Mouse (Mus musculus) gastrocnemius, postnatal 14 days (tissue): ENCODE measurements around the gene Tceal9. TPM values are rescaled to one million over a fixed set of nuclear protein-coding genes. Genes with fewer than 3 reads are reported as not detected.
"Not testable (repeated sequence)": the region's sequence is repeated elsewhere in the genome, so short reads cannot be mapped to it uniquely, and the experiment has no call there.

Source experiments
- DNase-seq: peaks from one replicate; pipeline ENCODE4 v3.0.0; 2021; ENCODE audit warnings: mixed read lengths
- intact Hi-C: fragments of 180-260 bp; cut with DNase I; formaldehyde crosslinking; loops from one replicate; pipeline ENCODE4 v1.15.1; 2025; ENCODE audit warnings: low total_unique reads
- long read RNA-seq, 2 experiments: library from polyadenylated mRNA; stranded (forward); transcript quantifications; one replicate each; pipeline ENCODE4 v2.0.0; 2021
- total RNA-seq, 2 experiments: library from RNA; stranded (reverse); gene quantifications; 2 replicates each; pipeline ENCODE4 v1.2.3; 2021

Gene Tceal9
- 10 to 100 TPM; 39.3 to 48.0 TPM for total RNA-seq
- long read RNA-seq, experiment 1, transcript Tceal9-201 (3 exons, 1,019 nt) = major isoform, 24 of 26 reads
- long read RNA-seq, experiment 1, partial matches to known transcripts = 2 of 26 reads
- long read RNA-seq, experiment 1, other reads (novel, unspliced or antisense) = 0 of 26 reads
- long read RNA-seq, experiment 2, transcript Tceal9-201 (3 exons, 1,019 nt) = major isoform, 23 of 24 reads
- long read RNA-seq, experiment 2, partial matches to known transcripts = 0 of 24 reads
- long read RNA-seq, experiment 2, other reads (novel, unspliced or antisense) = 1 of 24 reads

DNA sequence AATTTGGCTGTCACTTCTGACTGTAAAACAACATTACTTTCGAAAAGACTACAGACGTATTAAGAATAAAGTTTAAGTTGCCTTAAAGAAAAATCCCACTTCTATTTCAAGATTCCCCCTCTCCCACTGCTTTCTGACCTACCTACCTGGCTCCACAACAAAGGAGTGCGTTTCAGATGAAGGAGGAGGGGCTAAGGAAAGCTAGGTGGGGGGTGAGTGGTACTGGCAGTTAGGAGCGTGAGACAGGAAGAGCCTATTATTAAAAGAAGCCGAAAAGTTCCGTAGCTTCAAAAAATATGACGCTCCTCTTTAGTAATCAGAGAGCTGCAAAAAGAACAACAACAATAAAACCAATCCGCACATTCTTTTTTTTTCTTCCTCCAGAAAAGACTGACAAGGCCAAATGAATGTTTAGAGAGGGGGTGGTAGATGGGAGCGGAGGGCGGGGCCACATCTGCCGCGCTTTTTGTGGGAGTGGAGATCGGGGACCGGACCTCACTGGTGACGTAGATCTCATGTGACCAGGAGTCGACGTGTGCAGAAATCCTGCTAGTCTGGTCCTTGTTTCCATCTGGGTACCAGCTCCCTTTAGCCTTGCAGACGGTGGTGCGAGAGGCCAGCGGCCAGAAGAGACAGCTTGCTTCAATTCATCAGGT, at the start of gene Tceal9:
Gene Tceal9, plus strand, starts transcription at position 506 of the 656 bp plus-strand sequence.
- peak; percentile 68 for DNase-seq
- intact Hi-C loops = no loop called here

DNA sequence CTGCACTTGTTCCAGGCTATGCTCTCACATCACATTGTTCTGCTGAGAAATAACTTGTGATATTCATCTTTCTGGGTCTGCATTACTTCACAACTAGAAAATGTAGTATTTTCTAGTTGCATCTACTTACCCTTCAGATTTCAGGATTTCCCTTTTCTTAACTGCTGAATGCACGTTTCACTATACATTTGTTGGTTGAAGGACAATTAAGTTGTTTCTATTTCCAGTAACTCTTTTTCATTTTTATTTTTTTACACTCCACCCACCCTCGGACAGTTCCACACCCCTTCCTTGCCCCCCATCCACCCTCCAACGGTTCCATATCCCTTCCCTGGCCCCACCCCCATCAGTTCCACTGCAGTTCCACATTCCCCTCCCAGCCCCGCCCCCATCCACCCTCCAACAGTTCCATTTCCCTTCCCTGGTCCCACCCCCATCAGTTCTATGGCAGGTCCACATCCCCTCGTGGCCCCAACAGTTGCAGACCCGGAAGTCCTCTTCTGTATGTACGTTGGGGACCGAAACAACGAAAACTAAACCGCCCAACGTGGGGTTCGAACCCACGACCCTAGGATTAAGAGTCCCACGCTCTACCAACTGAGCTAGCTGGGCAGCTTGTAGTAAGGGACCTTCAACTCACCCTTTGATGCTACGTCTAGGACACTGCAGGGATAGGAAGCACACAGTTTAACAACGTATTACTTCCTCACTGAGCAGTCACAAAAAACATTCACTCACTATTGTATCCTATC, 49.5 kb upstream of the Tceal9 start:
- intact Hi-C loops = no loop called here
- DNase-seq = no peak

DNA sequence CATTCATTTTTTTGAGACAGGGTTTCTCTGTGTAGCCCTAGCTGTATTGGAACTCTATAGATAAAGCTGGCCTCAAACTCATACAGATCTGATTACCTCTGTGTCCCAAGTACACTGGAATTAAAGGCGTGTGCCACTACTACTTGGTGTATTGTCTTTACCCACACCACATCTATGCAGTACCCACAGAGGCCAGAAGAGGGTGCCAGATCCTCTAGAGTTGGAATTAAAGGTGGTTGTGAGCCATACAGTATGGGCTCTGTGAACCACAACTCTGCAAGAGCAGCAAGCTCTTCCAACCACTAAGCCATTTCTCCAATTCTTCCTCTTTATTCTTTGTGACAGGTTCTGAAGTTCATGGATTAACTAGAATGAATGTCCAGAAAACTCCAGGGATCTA, 48.0 kb upstream of the Tceal9 start:
- DNase-seq = peak; percentile 9
- intact Hi-C loops = no loop called here

DNA sequence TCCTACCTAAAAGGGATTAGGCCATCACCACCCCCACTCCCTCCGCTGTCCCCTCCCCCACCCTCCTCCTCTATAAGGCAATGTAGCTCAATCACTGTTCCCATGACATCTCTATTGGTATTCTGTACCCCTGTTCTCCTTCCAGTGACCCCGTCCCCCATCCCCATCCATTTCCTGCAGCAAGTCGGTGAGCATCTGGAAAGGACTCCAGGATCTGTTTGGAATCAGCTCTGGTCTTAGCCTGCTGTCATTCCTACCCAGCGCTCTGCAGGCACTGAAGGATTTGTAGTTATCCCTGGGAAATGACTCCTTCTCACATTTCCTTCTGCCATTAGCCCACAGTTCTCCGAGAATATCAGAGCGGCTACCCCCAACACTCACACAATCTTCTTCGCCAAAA, 41.6 kb upstream of the Tceal9 start:
- DNase-seq = no peak
- intact Hi-C loops = no loop called here

DNA sequence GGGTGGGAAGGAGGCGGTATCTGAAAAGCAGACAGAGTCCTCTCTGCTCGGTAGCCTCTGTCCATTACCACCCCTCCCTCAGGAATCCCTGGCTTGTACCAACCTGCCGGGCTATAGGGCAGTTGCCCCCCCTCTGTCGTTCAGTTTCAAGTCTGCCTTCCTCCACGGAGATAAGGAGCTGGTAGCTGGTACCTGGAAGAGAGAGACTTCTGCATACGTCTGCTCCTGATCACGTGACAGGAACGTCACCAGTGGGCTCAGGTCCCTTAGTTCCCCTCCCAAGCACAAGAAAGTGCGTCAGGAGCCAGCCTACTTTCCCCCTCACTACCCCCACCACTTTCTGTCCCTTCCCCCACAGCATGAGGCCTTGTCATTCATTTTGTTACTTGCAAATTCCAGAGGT, 41.2 kb upstream of the Tceal9 start, which contains the start of gene Tceal5:
Gene Tceal5, minus strand, starts transcription at position 213 of the 403 bp plus-strand sequence.
- peak; percentile 19 for DNase-seq
- intact Hi-C loops = no loop called here

DNA sequence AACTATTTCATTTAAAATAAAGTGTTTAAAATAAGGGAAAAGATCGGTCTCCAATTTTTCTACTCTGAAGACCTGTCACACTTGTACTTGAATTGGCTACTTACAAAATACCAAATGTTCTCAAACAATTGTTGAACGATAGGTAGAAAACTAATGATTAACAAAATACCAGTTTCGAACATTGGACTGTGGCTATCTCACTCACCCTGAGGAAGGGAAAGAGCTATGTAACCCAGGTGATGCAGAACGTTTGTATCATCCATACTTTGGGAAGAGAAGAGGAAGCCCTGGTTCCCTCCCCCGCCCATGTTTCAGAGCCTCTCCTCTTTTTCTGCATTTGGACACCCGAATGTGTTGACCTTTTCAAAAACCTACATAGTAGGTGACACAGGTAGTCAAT, 40.5 kb upstream of the Tceal9 start:
- intact Hi-C loops = no loop called here
- DNase-seq = no peak

DNA sequence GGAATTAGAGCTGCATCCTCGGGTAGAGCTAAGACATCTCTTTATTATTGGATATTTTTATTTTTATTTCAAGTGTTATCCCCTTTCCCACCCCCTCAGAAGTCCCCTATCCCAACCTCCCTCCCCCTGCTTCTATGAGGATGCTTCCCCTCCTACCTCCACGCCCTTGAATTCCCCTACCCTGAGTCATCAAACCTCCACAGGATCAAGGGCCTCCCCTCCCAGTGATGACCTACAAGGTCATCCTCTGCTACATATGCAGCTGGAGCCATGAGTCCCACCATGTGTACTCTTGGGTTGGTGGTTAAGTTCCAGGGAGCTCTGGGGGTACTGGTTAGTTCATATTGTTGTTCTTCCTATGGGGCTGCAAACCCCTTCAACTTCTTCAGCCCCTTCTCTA, 31.5 kb upstream of the Tceal9 start:
- no peak for DNase-seq
- intact Hi-C loops = no loop called here

DNA sequence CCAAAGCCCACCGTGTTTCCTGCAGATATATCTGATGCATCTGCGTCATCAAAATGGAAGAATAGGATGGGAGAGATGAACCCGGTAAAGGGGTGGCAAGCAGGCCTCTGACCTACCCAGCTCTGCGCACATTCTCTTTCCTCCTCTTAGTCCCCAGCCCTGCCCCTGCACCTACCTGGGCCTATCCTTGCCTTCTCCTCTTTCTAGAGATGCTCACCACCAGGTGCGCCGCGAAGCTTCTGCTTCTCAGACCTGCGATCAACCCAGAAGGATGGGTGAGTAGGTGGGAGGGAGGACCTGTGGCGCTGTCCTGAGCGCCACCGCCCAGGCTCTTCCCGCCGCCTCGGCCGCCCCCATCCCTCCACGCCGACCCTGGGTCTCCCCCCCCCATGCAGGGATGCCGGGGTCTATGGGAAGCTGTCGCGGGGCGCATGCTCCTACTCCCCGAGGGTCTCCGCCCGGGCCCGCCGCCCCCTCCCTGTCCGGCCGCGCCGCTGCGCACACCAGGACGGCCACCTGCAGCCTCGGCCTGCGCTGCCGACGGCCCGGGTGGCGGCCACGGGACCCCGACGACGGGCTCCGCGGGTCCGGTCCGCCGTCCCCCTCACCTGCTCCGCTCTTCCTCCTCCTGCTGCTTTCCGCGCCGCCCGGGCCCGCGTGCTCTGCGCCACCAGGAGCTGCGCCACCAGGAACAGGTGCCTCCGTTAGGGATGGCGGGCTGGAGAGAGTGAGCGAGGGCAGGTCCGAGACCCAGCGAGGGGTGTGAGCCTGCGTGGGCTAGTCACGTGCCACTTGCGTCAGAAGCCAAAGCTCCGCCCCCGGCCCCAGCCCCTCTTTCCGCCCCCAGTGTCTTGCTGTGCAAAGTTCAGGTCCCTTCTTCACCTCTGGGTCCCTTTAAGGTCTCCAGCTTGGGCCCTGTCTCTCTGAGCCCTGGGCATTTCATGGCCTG, 29.9 kb upstream of the Tceal9 start, which contains the start of the genes Tceal7 and Bex1:
Gene Tceal7, plus strand, starts transcription at position 51 of the 949 bp plus-strand sequence.
Gene Bex1, minus strand, starts transcription at position 785 of the 949 bp plus-strand sequence.
- intact Hi-C loops, DNase-seq: not testable (repeated sequence)

DNA sequence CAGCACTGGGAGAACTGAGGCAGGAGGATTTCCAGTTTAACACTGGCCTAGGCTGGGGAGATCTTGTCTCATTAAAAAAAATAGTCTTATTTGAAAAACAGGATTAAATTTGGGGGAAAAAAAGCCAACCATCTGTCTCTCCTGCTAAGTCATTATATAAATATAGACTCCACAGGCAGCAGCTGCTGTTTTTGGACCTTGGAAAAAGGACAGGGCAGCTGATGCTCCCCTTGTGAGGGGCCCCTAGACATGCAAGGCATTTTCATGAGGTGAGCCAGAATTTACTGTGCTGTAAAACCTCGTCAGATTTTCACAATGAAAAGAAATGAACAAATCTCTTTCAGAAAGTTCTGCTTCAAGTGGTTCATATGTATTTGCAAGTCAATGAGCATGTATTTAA, 28.6 kb upstream of the Tceal9 start:
- intact Hi-C loops = no loop called here
- DNase-seq = no peak

DNA sequence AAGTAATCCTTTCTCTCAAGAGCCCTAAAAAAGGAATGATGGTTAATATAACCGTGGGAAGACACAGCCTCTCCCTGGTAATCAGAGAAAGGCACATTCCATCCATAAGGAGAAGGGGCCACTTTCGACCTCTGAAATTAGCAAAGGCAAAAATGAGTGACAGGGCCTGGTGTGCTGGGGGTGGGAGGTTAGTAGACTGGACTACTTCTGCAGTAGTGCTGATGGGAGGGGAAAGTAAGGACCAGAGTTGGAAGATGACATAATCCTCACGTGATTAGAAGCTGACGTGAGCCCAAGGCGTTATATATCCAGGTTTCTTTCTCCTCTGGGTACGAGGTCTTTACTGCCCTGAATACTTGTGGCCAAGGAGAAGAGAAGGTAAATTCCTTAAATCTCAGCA, 21.2 kb upstream of the Tceal9 start:
- no peak for DNase-seq
- intact Hi-C loops = no loop called here

DNA sequence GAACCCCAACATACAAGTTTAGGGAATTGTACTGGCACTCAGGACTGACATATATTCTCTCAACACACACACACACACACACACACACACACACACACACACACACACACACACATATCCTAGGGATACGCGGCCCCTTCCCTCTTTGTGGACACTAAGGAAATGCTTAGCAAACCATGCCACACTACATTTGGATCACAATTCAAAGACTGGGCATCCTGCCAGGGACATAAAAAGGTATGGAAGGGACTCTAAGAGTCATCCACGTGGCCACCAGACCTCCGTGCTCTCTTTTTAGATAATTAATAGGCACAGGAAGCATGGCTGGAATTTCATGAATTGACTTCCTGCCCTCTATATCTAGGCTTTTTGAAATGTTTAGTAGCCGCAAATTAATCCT, 17.1 kb upstream of the Tceal9 start:
- no peak for DNase-seq
- intact Hi-C loops = no loop called here

DNA sequence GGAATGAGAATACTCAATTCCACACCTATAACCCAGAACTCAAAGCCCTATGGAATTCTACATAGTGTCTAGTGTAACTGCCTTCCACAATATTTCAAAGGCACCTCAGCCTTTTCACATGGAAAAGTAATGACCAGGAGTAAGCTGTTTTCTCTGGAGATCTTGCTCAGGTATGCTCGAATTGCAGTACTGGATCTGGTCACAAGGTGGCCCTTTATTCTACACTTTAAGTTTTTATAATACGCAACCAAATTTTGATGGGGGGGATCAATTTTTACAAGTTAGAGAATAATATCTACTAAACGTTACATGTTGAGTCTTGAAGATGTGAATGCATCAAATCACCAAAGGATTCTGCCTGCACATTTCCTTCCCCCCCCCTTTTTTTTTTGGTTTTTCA, 6.8 kb upstream of the Tceal9 start:
- intact Hi-C loops = loop anchor here (2.0 kb wide), 1 partner anchor 67 kb away; no protein-coding TSS in a partner anchor
- no peak for DNase-seq

DNA sequence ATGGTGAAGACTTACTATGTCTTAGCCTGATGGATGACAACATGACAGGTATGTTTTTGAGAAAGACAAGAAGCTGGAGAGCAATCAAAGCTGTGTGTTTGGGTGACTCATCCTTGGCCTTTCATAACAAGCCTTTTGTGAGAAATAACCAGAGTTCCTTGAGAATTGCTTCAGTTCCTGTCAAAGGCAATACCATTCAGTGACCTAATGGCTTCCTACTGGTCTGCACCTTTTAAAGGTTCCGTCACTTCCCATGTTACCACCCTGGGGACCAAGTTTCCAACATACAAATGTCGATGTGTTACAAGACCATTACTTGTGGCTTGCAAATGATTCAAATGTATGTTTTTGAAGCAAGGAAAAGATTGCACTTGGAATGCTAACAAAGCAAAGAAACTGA, 1.7 kb upstream of the Tceal9 start:
- DNase-seq = no peak
- intact Hi-C loops = no loop called here

DNA sequence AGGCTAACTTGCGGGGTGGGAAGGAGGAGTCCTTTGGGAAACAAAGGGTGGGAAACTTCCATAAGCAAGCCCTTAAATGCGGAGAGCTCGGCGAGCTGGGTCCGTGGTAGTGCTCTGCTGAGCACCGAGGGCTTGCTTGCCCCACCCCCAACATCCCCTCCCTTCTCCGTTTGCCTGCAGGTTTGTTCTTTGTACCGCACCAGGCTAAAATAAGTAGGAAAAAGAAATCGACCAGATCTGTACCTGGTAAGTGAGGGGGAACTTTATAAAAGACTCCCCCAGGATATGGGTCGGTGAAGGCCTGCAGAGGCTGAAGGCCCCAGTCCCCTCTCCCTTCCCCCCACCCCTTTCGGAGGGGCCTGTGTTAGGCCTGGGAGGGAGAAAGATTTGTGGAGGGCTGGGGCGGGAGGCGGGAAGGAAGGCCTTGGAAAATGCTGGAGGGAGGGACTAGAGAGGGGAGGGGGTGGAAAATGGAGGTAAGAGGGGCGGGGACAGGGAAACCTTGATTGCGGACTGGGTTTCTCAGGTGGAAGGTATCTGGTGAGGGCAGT, 717 bp downstream of the Tceal9 start:
- intact Hi-C loops = no loop called here
- DNase-seq = no peak

DNA sequence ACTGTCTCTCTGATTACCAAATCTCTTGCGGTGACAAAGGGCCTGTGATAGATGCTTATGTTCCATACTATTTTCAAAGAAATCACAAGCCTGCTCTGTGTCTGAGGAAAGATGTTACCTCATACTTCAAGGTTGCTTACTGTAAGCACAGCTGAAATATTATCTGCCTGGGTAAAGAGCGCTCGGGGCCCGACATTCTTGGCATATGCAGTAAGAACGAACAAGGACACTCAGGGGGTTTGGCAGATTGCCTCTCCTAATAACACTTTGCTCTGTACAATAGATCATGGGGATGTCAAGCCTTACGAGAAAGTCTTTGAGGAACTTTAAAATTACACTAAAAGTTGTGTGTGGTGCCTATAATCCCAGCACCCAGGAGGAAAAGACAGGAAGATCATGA, 3.9 kb downstream of the Tceal9 start:
- intact Hi-C loops = no loop called here

DNA sequence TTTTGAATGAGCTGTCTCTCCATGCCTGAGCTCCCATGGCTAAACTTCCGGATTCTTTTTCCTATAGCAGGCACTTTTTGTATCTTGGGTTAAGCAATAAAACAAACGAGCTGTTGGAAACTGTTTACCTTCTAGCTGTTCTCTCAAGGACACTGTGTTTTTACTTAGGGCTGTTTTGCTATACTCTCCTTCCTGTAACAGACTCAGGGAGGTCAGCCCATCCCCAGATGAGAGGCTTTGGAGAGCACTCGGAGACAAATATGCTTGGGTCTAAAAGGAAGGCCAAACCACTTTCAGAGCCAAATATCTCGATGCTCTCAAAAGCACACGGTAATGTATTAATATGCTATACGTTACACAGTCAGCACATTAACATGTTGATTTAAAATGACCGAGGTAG, 4.8 kb downstream of the Tceal9 start:
- DNase-seq = no peak
- intact Hi-C loops = no loop called here

More for the DNA sequence above, 3.9 kb downstream of the Tceal9 start:
- DNase-seq = no peak

DNA sequence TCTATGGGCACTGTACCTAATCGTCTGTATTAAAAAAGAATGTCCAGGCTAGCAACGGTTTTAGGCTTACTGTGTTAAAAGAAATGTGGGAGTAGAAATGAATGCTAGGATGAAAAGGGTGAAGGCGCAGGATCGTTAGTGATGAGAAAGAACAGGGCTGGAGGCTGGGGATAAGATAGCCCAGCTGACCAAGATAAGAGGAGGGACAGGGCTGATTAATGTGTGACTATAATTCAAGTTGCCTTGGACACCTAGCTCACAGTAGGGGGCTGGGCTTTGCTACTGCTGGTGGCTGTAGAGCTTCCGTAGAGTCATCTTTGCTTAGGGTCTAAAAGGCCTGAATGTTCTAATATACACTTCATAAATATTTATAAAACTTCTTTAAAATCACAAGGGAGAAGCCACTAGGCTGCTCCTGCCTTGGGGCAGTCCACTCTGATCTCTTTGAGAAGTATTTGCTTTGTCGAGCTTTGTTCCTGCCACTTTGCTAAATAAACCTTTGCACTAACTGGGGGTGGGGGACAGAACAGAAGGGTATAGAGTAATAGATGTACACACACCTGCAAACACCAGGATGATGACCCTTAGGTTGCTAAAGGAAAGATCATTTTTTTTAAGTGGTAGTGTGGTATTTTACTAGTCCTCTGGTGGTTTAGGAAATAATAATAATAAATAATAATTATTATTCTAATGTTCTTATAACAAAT, 7.3 kb downstream of the Tceal9 start:
- DNase-seq = no peak
- intact Hi-C loops = no loop called here

DNA sequence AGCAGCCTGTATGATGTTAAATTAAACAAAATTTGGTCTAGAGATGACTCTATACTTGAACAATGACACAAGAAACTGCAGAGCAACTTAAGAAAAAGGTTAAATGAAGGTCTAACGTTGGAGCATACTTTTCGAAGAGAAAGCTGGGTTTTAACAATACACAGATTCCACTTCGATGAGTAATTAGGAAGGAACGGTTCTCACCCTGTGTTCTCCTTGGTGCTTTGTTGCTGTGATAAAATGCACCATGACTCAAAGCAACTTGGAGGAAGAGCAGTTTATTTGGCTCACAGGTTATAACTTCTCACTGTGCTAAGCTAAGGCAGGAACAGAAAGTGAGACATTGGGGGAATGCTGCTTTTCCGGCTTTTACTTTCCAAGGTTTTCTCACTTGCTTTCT, 22.8 kb downstream of the Tceal9 start:
- intact Hi-C loops = no loop called here
- no peak for DNase-seq
